Mouse (Mus musculus) left cerebral cortex, postnatal 14 days (tissue): ENCODE data around the gene Gm5458. TPM values are rescaled to one million over a fixed set of nuclear protein-coding genes. Genes with fewer than 3 reads are reported as not detected.
"Not testable (repeated sequence)": the region's sequence is repeated elsewhere in the genome, so short reads cannot be mapped to it uniquely, and the experiment has no call there.

Experiments
- DNase-seq, 2 experiments: peaks; one replicate each; pipeline ENCODE4 v3.0.0; 2021 to 2022; ENCODE audit warnings: low spot score in 2 of 2, mixed read lengths in 1 of 2
- intact Hi-C: fragments of 180-260 bp; cut with DNase I; formaldehyde crosslinking; loops from one replicate; pipeline ENCODE4 v1.15.1; 2025
- long read RNA-seq, 2 experiments: library from polyadenylated mRNA; stranded (forward); transcript quantifications; one replicate each; pipeline ENCODE4 v2.0.0; 2021
- total RNA-seq, 2 experiments: library from RNA; stranded (reverse); gene quantifications; 2 replicates each; pipeline ENCODE4 v1.2.3; 2021

Gene Gm5458
- not detected for total RNA-seq
- long read RNA-seq, experiment 1: 0 reads
- long read RNA-seq, experiment 2: 0 reads

DNA sequence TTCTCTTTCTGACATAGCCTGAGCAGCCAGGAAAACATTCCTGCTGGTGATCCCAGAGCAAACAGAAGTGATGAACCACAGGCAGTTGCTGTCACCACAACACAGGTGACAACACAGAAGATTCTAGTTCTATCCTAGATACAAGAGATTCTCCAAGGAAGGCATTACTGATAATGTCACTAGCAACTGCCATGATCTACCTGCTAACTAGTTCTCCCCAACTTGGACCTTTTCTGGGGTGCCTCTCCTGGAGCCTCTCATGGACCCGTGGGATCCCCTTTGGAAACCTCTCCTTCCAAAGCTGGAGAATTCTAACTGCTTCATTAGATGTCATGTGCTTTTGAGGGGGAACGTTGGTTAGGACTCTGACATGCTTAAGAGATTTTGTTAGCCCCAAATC, at the start of gene Gm5458:
Gm5458 (minus strand) TSS at position 101 of the 400 bp plus-strand sequence.
- intact Hi-C loops: not testable (repeated sequence)

DNA sequence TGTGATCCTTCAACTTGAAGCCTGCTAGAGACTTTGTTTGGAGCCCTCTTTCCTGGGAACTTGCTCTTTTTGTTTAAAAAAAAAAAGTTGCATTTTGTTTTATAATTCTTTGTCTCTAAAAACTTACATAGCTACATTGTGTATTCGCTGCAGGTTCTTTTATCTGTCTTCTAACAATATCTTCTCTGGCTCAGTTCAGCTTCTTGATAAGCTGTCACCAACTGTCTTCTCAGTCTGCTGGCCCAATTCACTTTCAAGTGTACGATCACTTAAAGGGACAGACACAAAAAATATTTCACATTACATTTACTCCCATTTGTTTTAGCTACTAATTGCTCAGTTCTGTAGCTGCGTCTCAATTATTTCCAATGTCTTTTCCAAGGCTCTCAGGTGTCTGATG, 43.9 kb upstream of the Gm5458 start:
- DNase-seq: no peak
- intact Hi-C loops: no loop called here

More for the DNA sequence above, at the start of gene Gm5458:
- not testable (repeated sequence) for DNase-seq

DNA sequence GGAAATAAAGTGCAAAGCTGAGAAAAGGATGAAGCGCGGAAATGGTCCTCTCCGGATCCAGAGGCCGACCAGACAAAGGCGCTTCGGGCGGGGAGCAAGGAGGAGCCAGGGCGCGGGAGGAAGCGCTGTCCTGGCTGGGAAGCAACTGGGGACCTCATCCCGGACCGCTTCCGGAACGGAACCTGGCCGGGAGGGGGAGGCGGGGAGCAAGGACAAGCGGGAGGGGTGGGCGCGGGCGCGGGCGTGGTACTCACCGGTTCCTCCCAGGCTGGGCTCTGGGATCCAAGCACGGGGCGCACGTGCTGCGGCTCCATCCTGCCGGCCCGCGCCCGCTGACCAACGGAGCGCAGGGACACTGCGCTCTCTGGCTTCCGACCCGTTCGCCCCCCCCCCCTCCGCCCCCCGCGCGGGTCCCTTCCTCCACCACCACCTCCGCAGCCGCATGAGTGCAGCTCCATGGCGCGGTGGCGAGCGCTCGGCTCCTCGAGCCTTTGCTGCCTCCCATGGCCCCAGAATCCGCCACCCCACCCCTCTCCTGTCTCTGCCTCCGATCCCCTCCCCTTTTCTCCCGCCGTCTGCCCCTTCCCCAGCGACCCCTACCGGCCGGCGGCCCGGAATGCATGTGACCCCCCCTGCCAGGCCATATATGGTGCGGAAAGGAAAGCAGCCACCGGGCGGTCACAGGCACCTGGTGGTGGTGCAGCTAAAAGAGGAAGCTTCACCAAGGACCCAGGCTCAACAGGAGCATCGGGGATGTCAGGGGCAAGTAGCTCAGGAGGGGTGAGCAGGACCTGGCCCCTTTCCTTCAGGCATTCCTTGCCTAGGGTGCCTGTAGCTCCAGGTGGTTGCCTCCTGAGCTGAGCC, 17.3 kb downstream of the Gm5458 start, which contains the start of gene Gm2237:
Gm2237 (minus strand) TSS at position 332 of the 864 bp plus-strand sequence.
- intact Hi-C loops, DNase-seq: not testable (repeated sequence)

DNA sequence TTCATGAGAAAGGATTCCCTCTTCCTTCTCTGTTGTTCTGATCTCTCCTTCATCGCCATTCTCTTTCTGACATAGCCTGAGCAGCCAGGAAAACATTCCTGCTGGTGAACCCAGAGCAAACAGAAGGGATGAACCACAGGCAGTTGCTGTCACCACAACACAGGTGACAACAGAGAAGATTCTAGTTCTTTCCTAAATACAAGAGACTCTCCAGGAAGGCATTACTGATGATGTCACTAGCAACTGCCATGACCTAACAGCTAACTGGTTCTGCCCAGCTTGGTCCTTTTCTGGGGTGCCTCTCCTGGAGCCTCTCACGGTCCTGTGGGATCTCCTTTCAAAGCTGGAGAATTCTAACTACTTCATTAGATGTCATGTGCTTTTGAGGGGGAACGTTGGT, 52.5 kb downstream of the Gm5458 start, which contains the start of gene Gm2244:
Gm2244 (minus strand) TSS at position 101 of the 400 bp plus-strand sequence.
- DNase-seq, intact Hi-C loops: not testable (repeated sequence)

Other genes with a start within 250 kb of the Gm5458 start
- gene Gm21738, start 183.7 kb downstream of the Gm5458 start, total RNA-seq: not detected
- gene Gm2244, start 52.6 kb downstream of the Gm5458 start, total RNA-seq: not detected
- gene Gm2237, start 17.4 kb downstream of the Gm5458 start, total RNA-seq: 1 to 10 TPM; 2.3 to 3.3 TPM
- 10 to 100 TPM; 11.0 to 12.7 TPM for gene Nid2, start 148.7 kb upstream of the Gm5458 start, total RNA-seq
- 10 to 100 TPM; 44.7 to 46.0 TPM for gene Rtraf, start 221.2 kb upstream of the Gm5458 start, total RNA-seq